Mouse (Mus musculus) kidney, adult 18-20 months (tissue): ENCODE measurements at regions not wholly inside any gene's neighbourhood (a gene's known extent, or its start where the extent isn't known, plus 50 kb on each side); places are given as distances from the start of the nearest gene placed in this dataset.
"Not testable (repeated sequence)": the region's sequence is repeated elsewhere in the genome, so short reads cannot be mapped to it uniquely, and the experiment has no call there.

Source experiments
- DNase-seq: peaks from one replicate; pipeline ENCODE4 v3.0.0; 2021

DNA sequence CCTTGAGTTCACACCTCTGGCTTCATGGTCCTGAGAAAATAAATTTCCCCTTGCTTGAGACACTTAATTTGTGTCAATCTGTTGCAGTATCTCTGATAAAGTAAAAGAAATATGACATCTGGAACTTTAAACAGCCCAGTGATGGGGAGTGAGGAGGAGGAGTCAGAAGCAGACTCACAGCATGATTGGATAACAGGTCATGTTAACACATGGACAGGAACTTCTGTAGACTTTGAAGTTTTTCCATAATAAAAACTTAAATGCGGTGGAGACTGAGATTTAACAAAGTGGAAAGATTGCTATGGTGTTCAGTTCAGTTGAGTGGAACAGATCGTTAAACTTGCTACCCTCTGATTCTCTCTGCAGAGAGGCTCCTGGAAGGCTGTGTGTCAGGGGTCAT lies 143.7 kb upstream of the Gm10306 start:
- DNase-seq: no peak

DNA sequence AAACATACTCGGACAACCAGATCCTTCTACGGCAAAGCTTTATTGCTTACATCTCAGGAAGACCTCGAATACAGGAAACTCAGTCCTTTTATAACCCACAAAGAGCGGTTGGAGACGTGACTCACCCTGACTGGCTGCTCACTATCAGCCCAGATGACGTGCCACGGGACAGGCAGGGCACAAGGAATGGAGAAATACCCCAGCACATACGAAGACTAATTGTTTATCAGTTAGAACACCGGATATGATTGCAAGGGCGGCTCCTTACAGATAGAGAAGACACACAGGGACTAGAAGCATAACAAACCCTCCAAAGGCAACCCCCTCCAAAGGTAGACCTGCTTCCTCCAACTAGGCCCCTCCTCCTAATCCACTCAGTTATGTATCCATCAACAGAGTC lies 130.8 kb upstream of the Gm10306 start:
- DNase-seq: not testable (repeated sequence)

DNA sequence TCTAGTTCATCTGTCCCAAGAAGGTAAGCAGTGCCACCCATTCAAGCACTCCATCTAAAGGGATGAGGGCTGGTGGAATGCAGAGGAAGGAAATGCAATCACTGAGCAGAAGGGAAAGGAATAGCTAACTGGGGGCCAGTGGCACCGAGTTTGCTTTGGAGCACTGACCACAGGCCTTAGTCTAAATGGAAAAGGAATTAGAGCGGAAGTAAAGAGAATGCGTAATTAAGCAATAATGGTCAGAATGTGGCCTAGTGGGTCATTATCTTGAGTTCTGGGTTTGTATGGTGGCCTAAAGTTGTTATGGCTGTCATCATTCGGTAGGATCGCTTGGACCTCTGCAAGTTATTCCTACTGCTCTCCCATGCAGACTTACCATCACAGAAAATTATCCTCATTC lies 128.8 kb upstream of the Gm10306 start:
- DNase-seq: no peak

DNA sequence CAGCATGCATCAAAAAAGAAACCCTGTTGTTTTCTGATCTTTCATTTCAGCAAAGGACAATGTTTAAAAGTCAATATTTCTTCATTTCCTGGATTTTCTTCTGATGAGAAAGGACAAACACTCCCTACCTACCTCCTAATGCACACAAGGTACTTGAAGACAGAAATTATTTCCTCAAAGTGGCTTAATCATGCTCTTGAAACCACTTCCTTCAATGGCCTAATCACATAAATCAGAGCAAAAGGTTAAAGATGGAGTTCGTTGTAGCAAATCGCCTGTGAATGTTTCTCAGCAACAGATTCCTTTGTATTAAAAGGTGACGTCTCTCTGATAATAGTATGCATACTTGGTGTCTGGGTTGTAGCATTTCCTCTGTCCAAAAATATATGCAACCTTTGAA lies 124.3 kb upstream of the Gm10306 start:
- no peak for DNase-seq

DNA sequence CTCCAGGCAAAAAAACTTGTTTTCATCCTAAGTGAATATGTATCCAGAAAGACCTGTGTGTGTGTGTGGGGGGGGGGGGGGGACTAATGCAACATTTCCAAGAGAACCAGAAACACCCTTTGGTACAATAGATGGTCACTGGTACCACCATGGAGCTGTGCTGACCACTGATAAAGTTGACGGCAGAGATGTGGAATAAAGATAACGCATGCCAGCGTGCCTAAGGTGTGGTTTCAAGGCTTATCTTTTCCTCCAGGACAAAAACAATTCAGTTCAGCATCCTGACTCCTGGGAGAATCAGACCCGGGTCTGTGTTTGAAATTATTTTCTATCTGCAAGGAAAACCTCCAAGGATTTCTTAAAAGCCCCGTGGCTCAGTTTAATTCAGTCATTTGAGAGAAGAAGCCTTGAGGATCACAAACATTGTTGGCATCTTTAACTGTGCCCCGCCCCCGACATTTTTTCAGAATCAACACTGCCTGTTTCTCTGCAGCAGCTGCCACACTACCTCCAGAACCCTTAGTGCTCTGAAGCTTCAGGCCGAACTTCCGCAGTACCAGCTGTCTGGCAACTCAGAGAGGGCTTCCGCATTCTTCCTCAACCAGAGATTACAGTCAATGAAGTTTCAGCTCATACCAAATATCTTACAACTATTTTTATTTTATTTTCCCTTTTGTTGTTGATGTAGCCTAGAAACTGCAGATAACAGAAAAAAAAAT lies 118.5 kb upstream of the Gm10306 start:
- DNase-seq: no peak

DNA sequence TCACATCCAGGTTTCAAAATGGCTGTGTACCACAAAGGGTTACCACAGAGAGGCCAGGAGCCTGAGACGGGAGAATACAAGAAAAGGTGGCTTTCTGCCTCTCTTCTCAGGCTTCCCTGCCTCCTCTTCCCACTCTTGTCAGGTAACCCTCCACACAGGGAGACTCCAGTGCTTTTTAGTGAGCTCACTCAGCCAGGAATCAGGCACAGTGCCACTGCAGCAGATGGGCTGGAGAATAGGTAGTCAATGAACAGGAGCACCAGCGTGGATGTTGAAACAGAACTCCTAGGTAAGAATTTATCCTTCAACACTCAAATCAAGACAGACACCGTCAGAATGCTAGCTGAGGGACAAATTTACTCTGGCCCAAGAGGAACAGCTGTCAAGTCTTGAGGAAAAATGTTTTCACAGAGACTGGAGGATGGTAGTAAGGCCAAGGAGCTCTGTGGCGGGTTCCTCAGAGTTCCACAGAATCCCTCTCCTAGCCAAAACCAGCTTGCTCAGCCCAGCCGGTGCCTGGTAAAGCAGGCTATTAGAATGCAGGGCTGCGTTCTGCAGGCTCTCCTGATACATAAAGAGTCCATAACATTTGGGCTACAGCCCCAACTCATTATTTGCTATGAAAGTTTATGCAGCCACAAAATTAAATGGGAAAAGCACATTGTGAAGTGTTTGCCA lies 117.0 kb upstream of the Gm10306 start:
- no peak for DNase-seq

DNA sequence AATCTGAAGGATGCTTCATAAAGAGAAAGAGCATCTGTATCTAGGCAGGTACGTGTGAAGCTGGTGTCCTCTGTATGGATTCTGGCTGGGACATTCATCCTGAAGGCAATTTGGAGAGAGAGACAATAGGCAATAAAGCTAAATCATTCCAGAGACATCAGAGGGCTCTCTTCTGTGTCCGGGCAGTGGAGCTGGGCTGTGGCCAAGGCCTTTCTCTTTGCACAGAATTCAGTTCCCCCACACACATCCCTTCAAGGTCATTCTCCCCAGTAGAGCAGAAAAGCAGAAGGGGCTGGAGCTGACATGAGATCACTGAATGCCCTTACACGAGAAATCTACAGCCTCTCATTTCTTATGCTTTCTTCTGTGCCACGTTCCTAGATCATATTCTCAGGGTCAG lies 109.7 kb upstream of the Gm10306 start:
- no peak for DNase-seq
